ENCODE assay signal across 9 mouse cellular contexts in the genomic region with DNA sequence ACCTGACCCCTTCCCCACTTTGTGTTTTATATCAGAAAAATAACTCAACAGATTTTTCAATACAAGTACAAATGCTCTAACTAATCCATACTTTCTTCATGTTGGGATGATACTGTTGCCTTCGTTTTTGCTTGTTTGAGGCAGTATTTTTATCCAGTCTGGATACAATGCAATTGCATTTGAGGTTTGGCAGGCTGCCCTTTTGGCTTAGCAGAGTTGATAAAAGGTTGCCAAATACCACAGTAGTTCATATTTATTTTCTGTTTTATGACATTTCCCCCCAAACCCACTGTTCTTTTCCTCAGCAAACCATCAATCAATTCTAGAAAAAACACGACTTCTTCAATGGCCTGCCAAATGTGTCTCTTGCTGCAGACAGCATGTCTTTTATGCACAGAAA.
DNase-seq lines count a peak whose midpoint lies in the region; ATAC-seq lines count a peak whose summit lies in the region.
"Had no signal": no experiment of that assay in that cellular context is flagged by ENCODE, and none has a peak within 500 bp of the region (broad histone marks: within the 10 kb centered on the region; RNA-seq: fewer than 3 reads in every experiment).

No protein-coding gene starts in this region.

- no peak overlapping the region for H3K4me2 ChIP-seq in forebrain, embryonic 15.5 days (replicated peaks)

- DNase-seq in kidney, adult 9 months: peak; percentile 3
- DNase-seq in kidney, adult 8-10 months: no peak
- DNase-seq in adipocyte (ENCODE audit: low spot score): peak; percentile 98
- peak; percentile 78 for DNase-seq in cerebellum, adult 9-11 months
- DNase-seq in kidney, postnatal 25 days: peak; percentile 38 to 58
- DNase-seq in retina, postnatal 1 day: no peak
- no peak for DNase-seq in urinary bladder, postnatal 25 days (ENCODE audit: low spot score)

- 49% methylated on average over 2 of the region's 2 CpGs for WGBS in forebrain, embryonic 15.5 days

- H3K9me3 ChIP-seq in forebrain, embryonic 15.5 days: no peaks in the 10 kb centered on the region

- H3K27ac ChIP-seq in forebrain, embryonic 15.5 days (replicated peaks): no peak overlapping the region

- no peak overlapping the region for H3K9ac ChIP-seq in forebrain, embryonic 15.5 days (replicated peaks)

- no peaks in the 10 kb centered on the region for H3K27me3 ChIP-seq in forebrain, embryonic 15.5 days

- no peaks in the 10 kb centered on the region for H3K4me1 ChIP-seq in forebrain, embryonic 15.5 days

- no peaks in the 10 kb centered on the region for H3K36me3 ChIP-seq in forebrain, embryonic 15.5 days

- no peak overlapping the region for H3K4me3 ChIP-seq in forebrain, embryonic 15.5 days

- no peak for ATAC-seq in forebrain, embryonic 15.5 days (replicated peaks)
- ATAC-seq: Patski had no signal

Comparison
In these comparisons a context has a peak if more than half of its experiments do, and no peak if none do; other contexts are left out.
1. DNase-seq: peak in kidney, adult 9 months (single experiment), adipocyte (single experiment), cerebellum, adult 9-11 months (single experiment) and kidney, postnatal 25 days (2 of 2); none in kidney, adult 8-10 months (0 of 2), retina, postnatal 1 day (single experiment) and urinary bladder, postnatal 25 days (single experiment).